Mouse (Mus musculus): ENCODE measurements around the gene Oprm1.

- TF ChIP-seq CTCF (IDR thresholded peaks at IDR 0.05; ENCODE audit: borderline replicate concordance, extremely low read depth, insufficient read depth, insufficient read length) (no peak), POLR2A (IDR thresholded peaks at IDR 0.05; ENCODE audit: borderline replicate concordance, extremely low read depth, insufficient read depth, insufficient read length, poor library complexity, severe bottlenecking) (no peak)
These were observed 220.4 kb downstream of the Oprm1 start for GRCm38 (mm10) chr10:6978733-6979132.

Measured in brain, embryonic 14.5 days (tissue).